Mouse (Mus musculus) heart, postnatal 36 days (tissue): ENCODE measurements around the gene Pdhb. TPM values are rescaled to one million over a fixed set of nuclear protein-coding genes. Genes with fewer than 3 reads are reported as not detected.
"Not testable (repeated sequence)": the region's sequence is repeated elsewhere in the genome, so short reads cannot be mapped to it uniquely, and the experiment has no call there.

ENCODE experiments used
- DNase-seq, 2 experiments: peaks; one replicate each; pipeline ENCODE4 v3.0.0; 2021 to 2022
- intact Hi-C: fragments of 180-260 bp; cut with DNase I; formaldehyde crosslinking; loops from one replicate; pipeline ENCODE4 v1.15.1; 2025
- total RNA-seq, 2 experiments: library from RNA; stranded (reverse); gene quantifications; 2 replicates each; pipeline ENCODE4 v1.2.3; 2021

The Pdhb gene
- total RNA-seq, 2 experiments from 2014 or later = 843 to 906 TPM

DNA sequence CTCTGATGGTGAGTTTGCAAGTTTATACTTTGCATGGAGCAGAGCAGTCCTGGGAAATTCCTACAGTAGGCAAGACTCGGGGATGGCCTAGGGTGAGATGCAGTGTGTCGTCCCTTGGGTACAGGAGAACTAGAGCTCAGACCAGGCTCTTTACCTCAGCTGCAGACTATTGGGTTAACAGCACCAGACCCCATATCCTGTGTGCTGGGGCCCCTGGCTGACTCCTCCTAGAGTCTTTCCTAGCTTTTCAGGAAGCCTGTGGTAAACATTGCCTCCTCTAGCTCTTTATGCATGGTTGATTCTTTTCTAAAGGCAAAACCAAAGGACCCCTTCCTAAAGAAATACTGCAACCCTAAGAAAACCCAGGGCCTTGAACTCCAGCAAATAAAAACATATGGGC is 31.7 kb downstream of the Pdhb start:
- DNase-seq = no peak
- intact Hi-C loops = no loop called here

DNA sequence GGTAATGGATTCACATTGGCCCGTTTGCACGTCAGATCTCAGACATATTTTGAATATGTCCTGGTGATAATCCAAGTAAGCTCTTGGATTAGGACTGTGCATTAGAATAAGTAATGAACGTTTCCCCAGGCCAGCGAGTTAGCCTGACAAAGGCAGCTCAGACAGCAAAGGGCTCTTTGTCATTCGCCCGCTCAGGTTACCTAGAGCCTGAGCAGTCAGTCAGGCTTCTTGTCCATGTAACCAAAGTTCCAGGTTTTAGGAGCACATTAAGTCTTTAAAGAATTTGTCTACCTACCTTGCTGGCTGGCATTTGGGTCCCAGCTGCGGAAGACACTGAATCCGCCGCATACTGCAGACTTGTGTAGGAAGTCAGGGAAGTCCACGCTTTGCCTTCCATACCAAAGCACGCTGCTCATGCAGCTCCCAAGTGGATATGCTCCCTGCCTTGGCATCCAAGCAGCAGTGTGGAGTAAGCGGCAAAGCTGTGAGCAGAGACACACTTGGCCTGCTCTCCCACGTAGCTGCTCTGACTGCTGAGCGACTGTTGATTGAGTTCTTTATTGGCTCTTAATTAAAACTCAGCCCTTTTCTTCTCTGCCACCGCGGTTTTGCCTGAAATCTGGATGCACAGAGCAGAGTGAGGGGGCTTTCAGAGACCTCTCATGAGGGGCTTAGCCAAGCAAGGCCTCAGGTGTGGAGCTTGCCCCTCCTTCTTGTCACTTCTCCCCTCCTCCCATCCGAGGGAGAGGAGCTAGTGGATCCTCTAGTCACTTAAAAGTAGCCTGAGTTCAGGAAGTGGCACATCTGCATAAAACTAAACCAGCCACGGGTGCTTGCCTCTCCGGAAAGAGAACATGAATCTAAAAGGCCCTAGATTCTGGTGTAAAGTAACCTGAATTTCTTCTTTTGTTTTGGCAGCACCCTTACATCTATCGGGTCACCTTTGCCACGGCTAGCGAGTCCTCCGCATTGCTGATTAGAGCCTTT is 32.8 kb downstream of the Pdhb start:
- intact Hi-C loops = loop anchor here (5.0 kb wide), 1 partner anchor 43 kb away; the partner anchor contains the start of gene Pxk
- DNase-seq = no peak

DNA sequence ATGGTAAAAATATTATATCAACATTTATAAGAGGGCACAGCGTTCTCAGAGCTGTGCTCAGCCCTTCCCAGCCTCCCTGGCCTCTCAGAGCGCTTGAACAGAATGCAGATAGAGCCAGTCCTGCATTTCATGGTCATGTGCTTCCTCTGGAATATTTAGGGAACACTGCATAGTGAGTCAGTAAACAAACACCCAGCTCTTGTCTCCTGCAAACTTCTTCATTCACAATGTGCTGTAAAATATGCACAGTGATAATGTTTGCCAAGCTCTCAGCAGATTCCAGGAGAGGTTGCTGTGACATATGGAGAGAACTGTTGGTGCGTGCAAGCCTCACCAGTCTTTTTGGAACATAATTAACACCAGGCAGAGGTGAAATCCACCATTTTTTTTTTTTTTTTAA is 37.7 kb downstream of the Pdhb start:
- no peak for DNase-seq
- intact Hi-C loops = loop anchor here (5.0 kb wide), 1 partner anchor 38 kb away; the partner anchor contains the start of gene Pxk

DNA sequence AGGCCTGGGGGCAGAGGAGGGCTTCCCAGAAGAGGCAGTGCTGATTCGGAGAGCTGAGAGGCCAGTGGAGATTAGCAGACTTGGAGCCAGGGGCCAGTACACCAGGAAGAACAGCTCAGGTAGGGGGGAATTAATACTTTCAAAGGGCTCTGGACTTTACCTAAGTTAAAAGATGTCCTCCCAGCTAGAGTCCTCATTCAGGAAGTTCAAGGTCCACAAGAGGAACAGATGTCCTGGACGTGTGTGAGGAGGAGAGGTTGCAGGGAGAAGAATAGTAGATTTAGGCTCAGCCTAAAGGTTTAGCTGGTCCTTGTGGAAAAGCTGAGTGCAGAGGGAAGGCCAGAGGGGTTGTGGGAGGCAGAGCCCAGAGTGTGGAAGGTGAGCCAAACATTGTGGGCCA is 38.6 kb downstream of the Pdhb start:
- intact Hi-C loops = no loop called here
- no peak for DNase-seq

DNA sequence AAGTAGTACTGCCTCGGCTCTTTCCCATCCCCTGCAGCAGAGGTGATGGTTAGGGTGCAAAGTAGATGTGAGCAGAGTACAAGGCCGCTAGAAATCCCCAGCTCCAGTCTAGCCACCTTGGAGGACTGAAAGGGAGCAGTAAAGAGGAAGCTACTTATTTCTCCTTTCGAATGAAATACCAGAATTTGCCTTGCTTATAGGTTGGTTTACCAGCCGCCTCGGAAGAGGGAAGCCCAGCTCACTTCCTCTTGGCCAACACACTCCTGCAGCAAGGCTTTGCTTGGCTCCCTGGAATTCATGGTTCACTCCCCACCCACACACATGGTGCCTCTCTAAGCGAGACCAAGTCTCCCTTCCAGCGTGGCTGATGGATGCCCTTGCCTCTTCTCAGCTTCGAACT is 40.0 kb downstream of the Pdhb start:
- intact Hi-C loops = no loop called here
- no peak for DNase-seq

DNA sequence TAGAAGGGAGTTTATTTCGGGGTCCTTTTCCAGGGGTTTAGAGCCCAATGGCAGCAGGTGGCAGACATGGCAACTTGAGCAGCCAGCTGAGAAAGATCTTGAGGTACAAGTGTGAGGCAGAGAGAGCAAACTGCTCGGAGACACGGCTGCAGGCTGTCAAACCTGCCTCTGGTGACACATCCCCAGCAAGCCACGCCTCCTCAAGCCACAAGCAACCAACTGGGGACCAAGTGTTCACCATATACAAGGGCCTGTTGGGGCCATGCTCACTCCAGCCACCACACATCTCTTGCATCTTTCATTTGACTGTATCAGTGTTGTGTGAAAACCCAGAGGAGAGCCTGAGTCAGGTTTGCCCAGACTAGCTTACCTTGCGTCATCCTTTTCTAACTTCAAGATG is 44.9 kb downstream of the Pdhb start:
- no peak for DNase-seq
- intact Hi-C loops = no loop called here

DNA sequence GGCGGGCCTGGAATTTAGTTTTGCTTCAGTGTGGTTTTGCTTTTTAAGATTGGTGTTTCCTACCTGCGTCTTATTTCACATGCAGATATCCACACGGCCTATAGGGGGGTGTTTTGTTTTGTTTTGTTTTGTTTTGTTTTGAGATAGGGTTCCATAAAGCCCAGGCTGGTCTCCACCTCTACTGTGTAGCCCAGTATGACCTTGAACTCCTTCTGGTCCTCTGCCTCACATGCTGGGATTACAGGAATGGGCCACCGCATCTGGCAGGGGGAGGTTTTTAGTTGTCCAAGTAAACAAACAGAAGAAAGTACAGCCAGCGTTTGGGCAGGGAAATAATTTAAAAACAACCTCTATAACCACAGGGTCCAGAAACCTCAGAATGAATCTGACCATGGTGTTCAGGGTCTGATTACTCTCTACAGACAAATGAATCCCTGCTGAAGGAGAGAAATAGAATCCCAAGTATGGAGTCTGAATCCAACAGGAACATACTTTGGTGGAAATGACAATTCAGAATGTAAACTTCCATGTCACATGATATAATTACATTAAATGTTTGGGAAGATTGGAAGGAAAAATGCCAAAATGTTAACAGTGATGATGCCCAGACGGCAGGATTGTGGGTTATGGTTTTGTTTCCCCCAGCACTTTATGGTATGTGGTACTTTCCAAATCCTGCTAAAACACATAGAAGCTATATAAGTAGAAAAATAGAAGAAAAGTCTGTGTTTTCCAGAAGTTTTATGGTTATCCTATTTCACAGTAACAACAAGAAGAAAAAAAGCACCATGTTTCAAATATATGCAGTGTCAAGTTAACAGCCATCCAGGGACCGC is 48.6 kb downstream of the Pdhb start:
- intact Hi-C loops = no loop called here
- DNase-seq = no peak

DNA sequence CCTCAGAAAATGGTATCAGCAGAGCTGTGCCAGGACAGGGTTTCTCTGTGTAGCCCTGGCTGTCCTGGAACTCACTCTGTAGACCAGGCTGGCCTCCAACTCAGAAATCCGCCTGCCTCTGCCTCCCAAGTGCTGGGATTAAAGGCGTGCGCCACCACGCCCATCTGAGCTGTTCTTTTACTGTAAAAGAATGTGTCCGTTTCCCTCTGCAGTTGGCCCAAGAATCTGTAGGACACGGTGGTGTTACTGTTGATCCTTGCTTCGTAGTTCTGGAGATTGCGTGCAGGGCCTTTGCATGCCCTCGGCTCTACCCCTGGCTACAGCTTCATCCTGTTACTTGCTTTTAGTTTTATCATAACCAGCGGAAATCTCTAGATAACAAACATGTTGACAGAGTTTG is 49.2 kb downstream of the Pdhb start:
- DNase-seq = not testable (repeated sequence)
- intact Hi-C loops = loop anchor here (2.0 kb wide), 1 partner anchor 23 kb away; no protein-coding TSS in a partner anchor

DNA sequence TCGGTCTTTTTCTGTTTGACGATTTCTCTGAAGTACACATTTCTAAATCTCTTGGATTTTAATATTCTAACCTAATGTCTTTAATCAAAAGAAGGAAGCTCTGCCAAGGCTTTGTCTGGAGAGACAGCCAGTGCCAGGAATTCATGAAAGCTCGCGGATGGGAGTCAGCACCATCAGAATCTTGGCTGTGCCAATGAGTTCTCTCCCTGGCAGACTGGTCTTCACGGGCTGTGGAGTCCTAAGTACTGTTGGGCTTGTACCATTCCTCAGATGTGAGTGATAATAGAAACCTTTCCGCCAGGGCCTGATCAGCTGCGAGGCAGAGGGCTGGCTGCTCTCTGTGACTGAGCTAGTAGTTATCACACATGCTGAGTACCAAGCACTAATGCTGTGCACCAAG is 49.7 kb downstream of the Pdhb start:
- intact Hi-C loops = loop anchor here (2.0 kb wide), 1 partner anchor 22 kb away; no protein-coding TSS in a partner anchor
- no peak for DNase-seq

DNA sequence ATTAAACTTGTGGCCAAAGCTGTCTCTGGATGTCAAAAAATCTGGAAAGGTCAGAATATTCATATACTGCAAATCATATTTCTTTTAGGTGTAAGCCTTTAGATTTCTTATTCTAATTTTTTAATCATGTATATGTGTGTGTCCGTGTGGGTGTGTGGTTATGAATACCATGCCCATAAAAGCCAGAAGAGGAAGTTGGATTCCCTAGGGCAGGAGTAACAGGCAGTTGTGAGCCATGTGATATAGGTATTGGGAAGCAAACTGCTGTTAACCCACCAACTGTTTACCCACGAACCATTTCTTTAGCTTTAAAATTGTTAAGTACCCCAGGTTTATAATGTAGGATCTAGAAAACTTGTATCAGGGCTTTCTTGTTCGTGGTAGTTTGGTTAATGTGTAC is 52.9 kb downstream of the Pdhb start:
- no peak for DNase-seq
- intact Hi-C loops = no loop called here

DNA sequence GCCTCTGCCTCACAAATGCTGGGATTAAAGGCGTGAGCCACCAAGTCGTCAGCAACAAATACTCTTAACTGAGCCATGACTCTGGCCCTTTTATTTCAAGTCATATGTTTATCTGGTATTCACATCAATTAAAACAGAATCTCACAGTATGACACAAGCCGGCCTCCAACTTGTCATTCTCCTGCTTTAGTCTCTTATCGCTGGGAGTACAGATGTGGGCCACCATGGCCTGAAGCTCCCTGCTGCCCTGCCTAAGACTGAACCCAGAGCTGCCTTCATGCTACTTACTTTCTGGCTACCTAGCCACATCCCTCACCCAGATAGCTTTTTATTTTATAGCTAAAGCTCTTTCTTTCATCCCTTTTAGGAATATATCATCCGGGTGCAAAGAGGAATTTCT is 53.4 kb downstream of the Pdhb start:
- no peak for DNase-seq
- intact Hi-C loops = no loop called here

DNA sequence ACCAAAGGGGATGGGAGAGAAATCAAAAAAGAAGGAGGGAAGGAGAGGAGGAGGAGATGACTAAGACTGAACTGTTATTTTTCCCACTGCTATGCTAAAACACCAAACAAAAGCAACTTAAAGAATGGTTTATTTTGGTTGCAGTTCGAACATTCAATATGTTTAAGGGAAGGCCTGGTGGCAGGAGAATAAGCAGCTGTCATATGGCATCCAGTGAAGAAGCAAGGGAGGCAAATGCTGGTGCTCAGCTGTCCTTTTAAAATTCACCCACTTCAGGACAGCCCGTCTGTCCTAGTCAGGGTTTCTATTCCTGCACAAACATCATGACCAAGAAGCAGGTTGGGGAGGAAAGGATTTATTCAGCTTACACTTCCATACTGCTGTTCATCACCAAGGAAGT is 55.5 kb downstream of the Pdhb start:
- no peak for DNase-seq
- intact Hi-C loops = no loop called here

Other genes with a start within 250 kb of the Pdhb start
- not detected for gene Gm45521, start 215.7 kb downstream of the Pdhb start, total RNA-seq
- gene Dnase1l3, start 178.5 kb downstream of the Pdhb start, total RNA-seq = under 1 TPM; 0.06 to 0.08 TPM
- gene Abhd6, start 170.1 kb downstream of the Pdhb start, total RNA-seq = 10 to 100 TPM; 10.4 to 10.7 TPM
- gene Rpp14, start 92.7 kb downstream of the Pdhb start, total RNA-seq = 10 to 100 TPM; 27.1 to 30.3 TPM
- gene Pxk, start 74.8 kb downstream of the Pdhb start, total RNA-seq = 10 to 100 TPM; 25.2 to 27.3 TPM
- gene Kctd6, start 41.1 kb upstream of the Pdhb start, total RNA-seq = 1 to 10 TPM; 9.3 to 9.5 TPM
- gene Acox2, start 86.3 kb upstream of the Pdhb start, total RNA-seq = under 1 TPM; 0.27 to 0.61 TPM
- gene Fam107a, start 145.0 kb upstream of the Pdhb start, total RNA-seq = 10 to 100 TPM in 1 of 2 experiments, 1 to 10 TPM in 1; 6.4 to 13.2 TPM
- gene Oit1, start 205.7 kb upstream of the Pdhb start, total RNA-seq = not detected